Mouse (Mus musculus) c-Kit-negative CD71-positive TER-119-positive erythroid progenitor cells, embryonic 14.5 days (primary cell): ENCODE measurements around the gene Myo5a.

Experiments
- DNase-seq: peaks from one replicate; pipeline ENCODE4 v3.0.0-alpha.2; 2013; ENCODE audit warnings: low read depth, low spot score

The Myo5a gene

GRCm38 (mm10) chr9:75070457-75071028, at the start of gene Myo5a:
TSS of gene Myo5a (plus strand) at chr9:75071015.
- DNase-seq, result no peak

- DNase-seq, result no peak
Observed at GRCm38 (mm10) chr9:75022546-75022945, 48.3 kb upstream of the Myo5a start.

GRCm38 (mm10) chr9:75023150-75023894, 47.5 kb upstream of the Myo5a start:
- DNase-seq, result no peak

- no peak for DNase-seq
Observed at GRCm38 (mm10) chr9:75024089-75024488, 46.7 kb upstream of the Myo5a start.

- DNase-seq, result no peak
Observed at GRCm38 (mm10) chr9:75025689-75026088, 45.1 kb upstream of the Myo5a start.

- no peak for DNase-seq
Observed at GRCm38 (mm10) chr9:75032408-75032807, 38.4 kb upstream of the Myo5a start.

GRCm38 (mm10) chr9:75033141-75033540, 37.7 kb upstream of the Myo5a start:
- DNase-seq, result no peak

- DNase-seq, result no peak
Observed at GRCm38 (mm10) chr9:75034691-75035090, 36.1 kb upstream of the Myo5a start.

- DNase-seq, result no peak
Observed at GRCm38 (mm10) chr9:75035944-75036343, 34.9 kb upstream of the Myo5a start.

- DNase-seq, result peak; percentile 47
Observed at GRCm38 (mm10) chr9:75037451-75038356, 33.1 kb upstream of the Myo5a start, which contains the start of gene Arpp19. TSS of gene Arpp19 (plus strand) at chr9:75037614.

- DNase-seq, result peak; percentile 54
Observed at GRCm38 (mm10) chr9:75038357-75038688, 32.5 kb upstream of the Myo5a start.

GRCm38 (mm10) chr9:75040566-75040965, 30.2 kb upstream of the Myo5a start:
- no peak for DNase-seq

GRCm38 (mm10) chr9:75041840-75042525, 28.8 kb upstream of the Myo5a start:
- DNase-seq, result no peak

GRCm38 (mm10) chr9:75043191-75043590, 27.6 kb upstream of the Myo5a start:
- no peak for DNase-seq

GRCm38 (mm10) chr9:75047079-75047478, 23.7 kb upstream of the Myo5a start:
- DNase-seq, result no peak

GRCm38 (mm10) chr9:75049100-75049499, 21.7 kb upstream of the Myo5a start:
- no peak for DNase-seq

- DNase-seq, result peak; percentile 25
Observed at GRCm38 (mm10) chr9:75050003-75050402, 20.8 kb upstream of the Myo5a start.

- no peak for DNase-seq
Observed at GRCm38 (mm10) chr9:75051841-75052240, 19.0 kb upstream of the Myo5a start.

GRCm38 (mm10) chr9:75055046-75055445, 15.8 kb upstream of the Myo5a start:
- DNase-seq, result no peak

GRCm38 (mm10) chr9:75064678-75065331, 6.0 kb upstream of the Myo5a start:
- no peak for DNase-seq

GRCm38 (mm10) chr9:75071029-75071705, 352 bp downstream of the Myo5a start:
- DNase-seq, result peak; percentile 40
